Comparison of ENCODE assay signal across 14 mouse cellular contexts in the genomic region with DNA sequence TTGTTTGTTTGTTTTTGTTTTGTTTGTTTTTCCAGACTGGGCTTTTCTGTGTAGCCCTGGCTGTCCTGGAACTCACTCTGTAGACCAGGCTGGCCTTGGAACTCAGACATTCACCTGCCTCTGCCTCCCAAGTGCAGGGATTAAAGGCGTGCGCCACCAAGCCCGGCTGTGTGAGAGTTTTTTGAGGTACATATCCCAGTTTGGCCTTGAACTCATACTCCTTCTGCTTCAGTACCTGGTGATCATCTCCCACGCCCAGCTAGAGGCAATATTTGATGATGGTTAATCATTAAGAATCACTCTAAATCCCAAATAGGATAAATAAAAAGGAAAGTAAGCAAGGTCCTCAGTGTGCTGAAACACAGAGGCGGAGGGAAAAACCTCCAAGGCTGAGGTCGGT.
"Had no signal": no experiment of that assay in that cellular context is flagged by ENCODE, and none has a peak within 500 bp of the region (broad histone marks: within the 10 kb centered on the region; RNA-seq: fewer than 3 reads in every experiment).

No protein-coding gene starts in this region.

- H3K4me1 ChIP-seq: limb, embryonic 15.5 days; megakaryocyte, embryonic 14.5 days; midbrain, embryonic 12.5 days had no signal

- H3K4me3 ChIP-seq: kidney, embryonic 15.5 days; left cerebral cortex, adult 2 months; limb, embryonic 15.5 days; lung, embryonic 15.5 days; megakaryocyte, embryonic 14.5 days; midbrain, embryonic 12.5 days had no signal

- H3K9ac ChIP-seq: kidney, embryonic 15.5 days; limb, embryonic 15.5 days; lung, embryonic 15.5 days; midbrain, embryonic 12.5 days had no signal

- ATAC-seq: inflammation-experienced regulatory T-cells, adult 6 months; midbrain, embryonic 16.5 days had no signal

- H3K36me3 ChIP-seq: kidney, embryonic 15.5 days; limb, embryonic 15.5 days; lung, embryonic 15.5 days; midbrain, embryonic 12.5 days had no signal

- H3K27me3 ChIP-seq: kidney, embryonic 15.5 days; limb, embryonic 15.5 days; lung, embryonic 15.5 days; midbrain, embryonic 12.5 days had no signal

- H3K9me3 ChIP-seq: kidney, embryonic 15.5 days; limb, embryonic 15.5 days; lung, embryonic 15.5 days; megakaryocyte, embryonic 14.5 days; midbrain, embryonic 12.5 days had no signal

- DNase-seq: kidney, adult 2 months; kidney, postnatal 14 days; lung, postnatal 14 days; right cerebral cortex, postnatal 14 days; thymus, postnatal 36 days had no signal

- H3K4me2 ChIP-seq: kidney, embryonic 15.5 days; limb, embryonic 15.5 days; lung, embryonic 15.5 days; midbrain, embryonic 12.5 days had no signal

- H3K27ac ChIP-seq: kidney, embryonic 15.5 days; left cerebral cortex, adult 2 months; limb, embryonic 15.5 days; lung, embryonic 15.5 days; macrophage; midbrain, embryonic 12.5 days had no signal
